15 mouse cellular contexts compared by ENCODE assay signal in genomic region chr10:42144176-42144575, GRCm38 (mm10).
"Had no signal": no experiment of that assay in that cellular context is flagged by ENCODE, and none has a peak within 500 bp of the region (broad histone marks: within the 10 kb centered on the region; RNA-seq: fewer than 3 reads in every experiment).

No protein-coding gene starts in this region.

- H3K4me2 ChIP-seq: intestine, embryonic 15.5 days; liver, embryonic 11.5 days; liver, embryonic 15.5 days; midbrain, embryonic 11.5 days; midbrain, embryonic 15.5 days; neural tube, embryonic 12.5 days; stomach, embryonic 15.5 days had no signal

- DNase-seq: kidney, adult 18-20 months; kidney, postnatal 10 days; lung, adult 2 months; thymus, adult 2 months; thymus, postnatal 25 days had no signal

- H3K4me1 ChIP-seq: midbrain, embryonic 15.5 days; neural tube, embryonic 12.5 days had no signal

- H3K4me3 ChIP-seq: intestine, embryonic 15.5 days; limb, embryonic 10.5 days; liver, embryonic 15.5 days; megakaryocyte, embryonic 14.5 days; midbrain, embryonic 15.5 days; neural tube, embryonic 12.5 days; stomach, embryonic 15.5 days had no signal

- ATAC-seq: intestine, embryonic 15.5 days; midbrain, embryonic 15.5 days had no signal

- H3K36me3 ChIP-seq: intestine, embryonic 15.5 days; limb, embryonic 10.5 days; liver, embryonic 15.5 days; midbrain, embryonic 15.5 days; neural tube, embryonic 12.5 days; stomach, embryonic 15.5 days had no signal

- H3K9me3 ChIP-seq: intestine, embryonic 15.5 days; limb, embryonic 10.5 days; liver, embryonic 15.5 days; megakaryocyte, embryonic 14.5 days; midbrain, embryonic 15.5 days; neural tube, embryonic 12.5 days; stomach, embryonic 15.5 days had no signal

- H3K27me3 ChIP-seq: intestine, embryonic 15.5 days; liver, embryonic 15.5 days; midbrain, embryonic 15.5 days; neural tube, embryonic 12.5 days; stomach, embryonic 15.5 days had no signal

- H3K27ac ChIP-seq: intestine, embryonic 15.5 days; liver, embryonic 15.5 days; macrophage; midbrain, embryonic 15.5 days; neural tube, embryonic 12.5 days had no signal

- H3K9ac ChIP-seq: intestine, embryonic 15.5 days; liver, embryonic 15.5 days; midbrain, embryonic 15.5 days; neural tube, embryonic 12.5 days; stomach, embryonic 15.5 days had no signal
